Mouse (Mus musculus) spleen, adult 10 weeks (tissue): Measurements from ENCODE around the gene 1700029J07Rik. TPM values are rescaled to one million over a fixed set of nuclear protein-coding genes. Genes with fewer than 3 reads are reported as not detected.

Source experiments
- polyA plus RNA-seq: library from polyadenylated mRNA; stranded (reverse); fragments of 350-450 nt; fragmentation: Illumina TruSeq; extraction: RNeasy Lipid Tissue Mini Kit (QIAGEN cat#74804); gene quantifications from one replicate; pipeline ENCODE4 v1.2.3, GENCODE M21; 2015; ENCODE audit warnings: low replicate concordance; ENCODE audit not compliant: insufficient read depth

Gene 1700029J07Rik
- 11.9 TPM for polyA plus RNA-seq

GRCm38 (mm10) chr8:45975126-45975836 is at the start of gene 1700029J07Rik, which contains the start of gene Ufsp2:
1700029J07Rik (minus strand) TSS chr8:45975252.
Ufsp2 (plus strand) TSS chr8:45975528.

GRCm38 (mm10) chr8:46005596-46005995 is 30.5 kb upstream of the 1700029J07Rik start, which contains the start of gene Ankrd37:
Ankrd37 (minus strand) TSS chr8:46005707.

GRCm38 (mm10) chr8:45999138-45999783 is 24.2 kb upstream of the 1700029J07Rik start, which contains the start of gene Lrp2bp:
Lrp2bp (plus strand) TSS chr8:45999303.

GRCm38 (mm10) chr8:45934582-45935014 is 40.5 kb downstream of the 1700029J07Rik start, which contains the start of gene Ccdc110:
Ccdc110 (plus strand) TSS chr8:45934619.

Other genes starting within 250 kb of the 1700029J07Rik start
- gene Pdlim3, start 89.8 kb downstream of the 1700029J07Rik start, polyA plus RNA-seq: 9.4 TPM
- not detected for gene Ccdc110, start 40.6 kb downstream of the 1700029J07Rik start, polyA plus RNA-seq
- 51.8 TPM for gene Ufsp2, start 276 bp upstream of the 1700029J07Rik start, polyA plus RNA-seq
- gene Lrp2bp, start 24.1 kb upstream of the 1700029J07Rik start, polyA plus RNA-seq: 0.17 TPM
- gene Ankrd37, start 30.5 kb upstream of the 1700029J07Rik start, polyA plus RNA-seq: 21.4 TPM
- gene Cfap97, start 176.5 kb upstream of the 1700029J07Rik start, polyA plus RNA-seq: 28.4 TPM
- 37.8 TPM for gene Snx25, start 176.9 kb upstream of the 1700029J07Rik start, polyA plus RNA-seq
- 76.0 TPM for gene Slc25a4, start 236.0 kb upstream of the 1700029J07Rik start, polyA plus RNA-seq